Mouse (Mus musculus) heart, embryonic 15.5 days (tissue): ENCODE results near the gene Gpr150. TPM values are rescaled to one million over a fixed set of nuclear protein-coding genes. Genes with fewer than 3 reads are reported as not detected.

Experiments used
- ATAC-seq: fragments of 200-750 bp; cut with Nextera tagmentation; replicated peaks from 2 replicates; pipeline ENCODE4 v1.8.0; 2017; ENCODE audit warnings: low read depth, moderate TSS enrichment; ENCODE audit not compliant: insufficient number of reproducible peaks, insufficient read depth, low FRiP score
- H3K27ac ChIP-seq: fragments of 300-500 bp; sonication (generic); 2 replicates; pipeline ENCODE4 v1.5.1; 2015; ENCODE audit warnings: mild to moderate bottlenecking, inconsistent platforms
- H3K27me3 ChIP-seq: fragments of 300-500 bp; sonication (generic); 2 replicates; pipeline ENCODE4 v1.6.1; 2015; ENCODE audit warnings: inconsistent platforms
- H3K36me3 ChIP-seq: fragments of 300-500 bp; sonication (generic); 2 replicates; pipeline ENCODE4 v1.6.1; 2015; ENCODE audit warnings: mild to moderate bottlenecking, inconsistent platforms
- H3K4me1 ChIP-seq: fragments of 300-500 bp; sonication (generic); replicated peaks from 2 replicates; pipeline ENCODE4 v1.6.1; 2015; ENCODE audit warnings: inconsistent platforms
- H3K4me2 ChIP-seq: fragments of 300-500 bp; sonication (generic); 2 replicates; pipeline ENCODE4 v1.6.1; 2015; ENCODE audit warnings: inconsistent platforms, mild to moderate bottlenecking, moderate library complexity
- H3K4me3 ChIP-seq: fragments of 300-500 bp; sonication (generic); 2 replicates; pipeline ENCODE4 v1.5.1; 2015; ENCODE audit warnings: mild to moderate bottlenecking, inconsistent platforms
- H3K9ac ChIP-seq: fragments of 300-500 bp; sonication (generic); 2 replicates; pipeline ENCODE4 v1.6.1; 2015; ENCODE audit warnings: mild to moderate bottlenecking, inconsistent platforms
- H3K9me3 ChIP-seq: fragments of 300-500 bp; sonication (generic); replicated peaks from 2 replicates; pipeline ENCODE4 v1.6.1; 2016; ENCODE audit warnings: inconsistent platforms
- WGBS: fragments of 180-500 bp; shearing (Covaris S2); methylation state at CpG from one replicate; pipeline ENCODE4 v1.1.7; 2015; ENCODE audit warnings: mixed read lengths; 5-methylcytosine and 5-hydroxymethylcytosine counted together
- polyA plus RNA-seq: library from polyadenylated mRNA; unstranded; fragments of >200 nt; fragmentation: Nextera tagmentation; extraction: Ambion mirVana; gene quantifications from 2 replicates; pipeline ENCODE4 v1.2.1, GENCODE M21; 2015

The Gpr150 gene
- 0.06 TPM in 1 of 2 replicates, not detected in the other for polyA plus RNA-seq

GRCm38 (mm10) chr13:76056896-76057266 is at the start of gene Gpr150:
Gene Gpr150, minus strand, starts transcription at chr13:76056996.
- H3K4me2 ChIP-seq = peak within 1 kb of the TSS; percentile 89
- no peaks in the 10 kb centered on the region for H3K36me3 ChIP-seq
- H3K27ac ChIP-seq = no peak within 1 kb of the TSS
- ATAC-seq = no peak; the same call in 1 of the 2 replicates
- WGBS = 15% methylated on average over 10 of the region's 10 CpGs
- H3K4me3 ChIP-seq = peak within 1 kb of the TSS; percentile 55
- no peaks in the 10 kb centered on the region for H3K9me3 ChIP-seq
- peaks cover 48% of the 10 kb centered on the region for H3K27me3 ChIP-seq
- peaks cover 16% of the 10 kb centered on the region for H3K4me1 ChIP-seq
- peak within 1 kb of the TSS; percentile 33 for H3K9ac ChIP-seq

DNA sequence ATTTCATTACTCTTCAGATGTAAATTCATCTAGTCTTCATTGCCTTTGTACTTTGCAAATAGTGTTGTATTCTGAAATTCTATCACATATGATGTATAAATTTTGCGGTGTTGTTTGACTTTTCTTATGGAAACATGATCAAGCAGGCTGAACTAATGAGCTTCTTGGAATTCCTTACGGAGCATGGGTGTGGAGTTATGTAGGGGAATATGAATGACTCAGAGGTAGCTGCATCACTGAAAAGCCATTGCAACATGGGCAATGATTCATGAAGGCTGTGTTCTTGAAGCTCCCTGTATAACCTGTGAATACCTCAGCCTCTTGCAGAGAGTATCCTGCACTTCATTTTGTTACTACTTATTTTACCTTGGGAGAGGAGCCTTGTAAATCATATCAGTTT is 45.2 kb upstream of the Gpr150 start:
- H3K27ac ChIP-seq = no peak overlapping the region
- 92% methylated on average over 2 of the region's 2 CpGs for WGBS
- H3K36me3 ChIP-seq = peaks cover 5% of the 10 kb centered on the region; the same call in 1 of the 2 replicates
- H3K9me3 ChIP-seq = no peaks in the 10 kb centered on the region
- H3K4me2 ChIP-seq = no peak overlapping the region
- H3K4me1 ChIP-seq = peaks cover 8% of the 10 kb centered on the region; the same call in 1 of the 2 replicates
- ATAC-seq = no peak
- no peak overlapping the region for H3K4me3 ChIP-seq
- H3K27me3 ChIP-seq = no peaks in the 10 kb centered on the region
- H3K9ac ChIP-seq = no peak overlapping the region

- under 1% methylated on average over 34 of the region's 34 CpGs for WGBS
- ATAC-seq = peak; percentile 97
These were observed 41.9 kb upstream of the Gpr150 start, which contains the start of the genes Arsk and Ttc37 for GRCm38 (mm10) chr13:76098493-76099303. Gene Arsk, minus strand, starts transcription at chr13:76098660. Gene Ttc37, plus strand, starts transcription at chr13:76098734.

GRCm38 (mm10) chr13:76098116-76098492 is 41.3 kb upstream of the Gpr150 start:
- peak; percentile 74 for ATAC-seq
- no peaks in the 10 kb centered on the region for H3K27me3 ChIP-seq
- peak overlapping the region; percentile 80 for H3K27ac ChIP-seq
- H3K9ac ChIP-seq = peak overlapping the region; percentile 66
- peaks cover 8% of the 10 kb centered on the region; the same call in 1 of the 2 replicates for H3K4me1 ChIP-seq
- peak overlapping the region; percentile 63 for H3K4me2 ChIP-seq
- H3K36me3 ChIP-seq = 0 out of 2 replicates have a peak, but pooled peaks cover under 1% of the 10 kb centered on the region
- WGBS = 3% methylated on average over 16 of the region's 16 CpGs
- H3K9me3 ChIP-seq = no peaks in the 10 kb centered on the region
- peak overlapping the region; percentile 61 for H3K4me3 ChIP-seq

More at GRCm38 (mm10) chr13:76098493-76099303, 41.9 kb upstream of the Gpr150 start, which contains the start of the genes Arsk and Ttc37:
- H3K9ac ChIP-seq = peak within 1 kb of the TSS; percentile 66
- H3K36me3 ChIP-seq = peaks cover 5% of the 10 kb centered on the region; the same call in 1 of the 2 replicates
- no peaks in the 10 kb centered on the region for H3K27me3 ChIP-seq
- H3K27ac ChIP-seq = peak within 1 kb of the TSS; percentile 80
- no peaks in the 10 kb centered on the region for H3K9me3 ChIP-seq
- H3K4me3 ChIP-seq = peak within 1 kb of the TSS; percentile 61
- peak within 1 kb of the TSS; percentile 63 for H3K4me2 ChIP-seq
- peaks cover 8% of the 10 kb centered on the region; the same call in 1 of the 2 replicates for H3K4me1 ChIP-seq

DNA sequence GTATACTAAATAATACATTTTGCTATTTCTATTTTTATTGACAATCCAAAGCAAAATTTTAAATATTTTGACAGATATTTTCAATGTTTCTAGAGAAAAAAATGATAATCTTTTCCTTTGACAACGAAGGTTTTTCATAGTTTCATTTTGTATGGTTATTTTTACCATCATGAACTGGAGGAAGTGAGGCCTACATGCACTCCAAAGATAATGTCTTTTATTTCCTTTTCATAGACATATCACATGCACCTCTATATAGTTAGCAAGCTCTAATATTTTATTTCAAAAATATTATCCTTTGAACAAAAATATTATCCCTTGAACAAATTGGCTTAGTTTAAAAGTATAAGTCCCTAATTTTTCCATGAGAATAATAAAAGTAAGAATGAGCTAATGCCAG is 17.5 kb upstream of the Gpr150 start:
- Histone ChIP-seq H3K9ac (no peak overlapping the region), H3K27me3 (no peaks in the 10 kb centered on the region), H3K9me3 (no peaks in the 10 kb centered on the region), H3K4me3 (no peak overlapping the region), H3K27ac (no peak overlapping the region), H3K4me2 (no peak overlapping the region), H3K36me3 (no peaks in the 10 kb centered on the region), H3K4me1 (no peaks in the 10 kb centered on the region)
- 68% methylated on average over 1 of the region's 1 CpGs for WGBS
- no peak for ATAC-seq

GRCm38 (mm10) chr13:76064363-76064945 is 7.7 kb upstream of the Gpr150 start:
- no peak overlapping the region for H3K27ac ChIP-seq
- H3K4me1 ChIP-seq = no peaks in the 10 kb centered on the region
- no peak for ATAC-seq
- H3K9ac ChIP-seq = no peak overlapping the region
- H3K9me3 ChIP-seq = no peaks in the 10 kb centered on the region
- H3K4me2 ChIP-seq = no peak overlapping the region
- no peaks in the 10 kb centered on the region for H3K27me3 ChIP-seq
- no peak overlapping the region for H3K4me3 ChIP-seq
- 80% methylated on average over 13 of the region's 13 CpGs for WGBS
- H3K36me3 ChIP-seq = no peaks in the 10 kb centered on the region

DNA sequence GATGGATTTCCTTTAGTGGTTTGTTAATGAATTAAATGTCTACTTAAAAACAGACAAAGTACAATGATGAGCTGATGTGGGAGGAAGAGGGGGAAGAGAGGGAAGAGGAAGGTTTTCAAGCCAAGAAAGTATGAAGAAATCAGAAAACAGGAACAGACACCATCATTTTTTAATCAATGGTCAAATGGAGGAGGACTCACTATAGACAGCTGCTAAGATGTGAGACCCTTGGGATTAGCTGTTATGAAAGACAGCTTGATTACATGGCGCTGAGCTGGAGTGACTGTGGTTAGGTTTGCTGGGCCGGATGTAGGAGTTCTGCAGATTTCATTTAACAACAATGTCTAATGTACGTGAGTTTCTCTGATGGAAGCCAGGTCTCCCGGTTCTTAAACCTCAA is 6.8 kb upstream of the Gpr150 start:
- H3K27ac ChIP-seq = no peak overlapping the region
- no peaks in the 10 kb centered on the region for H3K4me1 ChIP-seq
- H3K27me3 ChIP-seq = no peaks in the 10 kb centered on the region
- no peaks in the 10 kb centered on the region for H3K9me3 ChIP-seq
- H3K4me2 ChIP-seq = no peak overlapping the region
- 81% methylated on average over 4 of the region's 4 CpGs for WGBS
- H3K36me3 ChIP-seq = no peaks in the 10 kb centered on the region
- H3K4me3 ChIP-seq = no peak overlapping the region
- no peak overlapping the region for H3K9ac ChIP-seq
- no peak for ATAC-seq

- Histone ChIP-seq H3K4me2 (no peak overlapping the region), H3K9ac (no peak overlapping the region), H3K27me3 (peaks cover 8% of the 10 kb centered on the region), H3K4me1 (no peaks in the 10 kb centered on the region), H3K27ac (no peak overlapping the region), H3K36me3 (no peaks in the 10 kb centered on the region), H3K4me3 (no peak overlapping the region), H3K9me3 (no peaks in the 10 kb centered on the region)
- ATAC-seq = no peak
- WGBS = 83% methylated on average over 3 of the region's 3 CpGs
These were observed 5.8 kb upstream of the Gpr150 start for GRCm38 (mm10) chr13:76062569-76062968.

GRCm38 (mm10) chr13:76062126-76062525 is 5.3 kb upstream of the Gpr150 start:
- no peak overlapping the region for H3K9ac ChIP-seq
- no peaks in the 10 kb centered on the region for H3K36me3 ChIP-seq
- no peaks in the 10 kb centered on the region for H3K9me3 ChIP-seq
- H3K4me1 ChIP-seq = no peaks in the 10 kb centered on the region
- H3K27ac ChIP-seq = no peak overlapping the region
- WGBS = 81% methylated on average over 3 of the region's 3 CpGs
- H3K4me3 ChIP-seq = no peak overlapping the region
- no peak overlapping the region for H3K4me2 ChIP-seq
- H3K27me3 ChIP-seq = peaks cover 12% of the 10 kb centered on the region
- no peak for ATAC-seq

GRCm38 (mm10) chr13:76059591-76059990 is 2.8 kb upstream of the Gpr150 start:
- Histone ChIP-seq H3K4me3 (no peak overlapping the region), H3K9me3 (no peaks in the 10 kb centered on the region), H3K4me2 (no peak overlapping the region), H3K27me3 (peaks cover 31% of the 10 kb centered on the region), H3K36me3 (no peaks in the 10 kb centered on the region), H3K4me1 (peaks cover 16% of the 10 kb centered on the region), H3K27ac (no peak overlapping the region), H3K9ac (no peak overlapping the region)
- WGBS = 90% methylated on average over 4 of the region's 4 CpGs
- no peak for ATAC-seq

- Histone ChIP-seq H3K9ac (no peak overlapping the region), H3K36me3 (no peaks in the 10 kb centered on the region), H3K27me3 (peaks cover 48% of the 10 kb centered on the region), H3K4me1 (peaks cover 16% of the 10 kb centered on the region), H3K27ac (no peak overlapping the region), H3K4me3 (no peak overlapping the region), H3K4me2 (0 out of 2 replicates have a peak overlapping the region, but pooled peaks have one; percentile 89), H3K9me3 (no peaks in the 10 kb centered on the region)
- ATAC-seq = no peak
- 68% methylated on average over 10 of the region's 10 CpGs for WGBS
These were observed 672 bp upstream of the Gpr150 start for GRCm38 (mm10) chr13:76057267-76058069.
